Mouse (Mus musculus) thymus, adult 2 months (tissue): ENCODE measurements at regions not wholly inside any gene's neighbourhood (a gene's known extent, or its start where the extent isn't known, plus 50 kb on each side); places are given as distances from the start of the nearest gene placed in this dataset.

Experiments used
- DNase-seq: peaks from one replicate; pipeline ENCODE4 v3.0.0; 2021
- H3K27ac ChIP-seq: fragments of 200-500 bp; 2 replicates; pipeline ENCODE4 v1.5.1; 2012; ENCODE audit warnings: low read length, control low read depth; ENCODE audit not compliant: control insufficient read depth, insufficient read depth
- H3K27me3 ChIP-seq: fragments of 200-500 bp; 2 replicates; pipeline ENCODE4 v1.6.1; 2012; ENCODE audit warnings: mild to moderate bottlenecking, low read length, moderate library complexity, mixed read lengths; ENCODE audit not compliant: control insufficient read depth, insufficient read depth
- H3K36me3 ChIP-seq: fragments of 200-500 bp; 2 replicates; pipeline ENCODE4 v1.6.1; 2012; ENCODE audit warnings: mild to moderate bottlenecking, low read length, moderate library complexity; ENCODE audit not compliant: control insufficient read depth, insufficient read depth
- H3K4me1 ChIP-seq: fragments of 200-500 bp; replicated peaks from 2 replicates; pipeline ENCODE4 v1.6.1; 2012; ENCODE audit warnings: low read length; ENCODE audit not compliant: control insufficient read depth, insufficient read depth
- H3K4me3 ChIP-seq: fragments of 200-500 bp; 2 replicates; pipeline ENCODE4 v1.5.1; 2012; ENCODE audit warnings: mild to moderate bottlenecking, low read length, control low read depth, moderate library complexity; ENCODE audit not compliant: control insufficient read depth, insufficient read depth
- CTCF ChIP-seq: fragments of 200-500 bp; IDR thresholded peaks from 2 replicates; pipeline ENCODE4 v1.5.1; 2012; ENCODE audit warnings: mild to moderate bottlenecking, control low read depth, low read length, moderate library complexity, borderline replicate concordance; ENCODE audit not compliant: control insufficient read depth, poor library complexity, insufficient read depth; ENCODE audit errors: extremely low read depth
- POLR2A ChIP-seq: fragments of 200-500 bp; IDR thresholded peaks from 2 replicates; pipeline ENCODE4 v1.6.1; 2012; ENCODE audit warnings: mild to moderate bottlenecking, low read length, control low read depth, moderate library complexity; ENCODE audit not compliant: control insufficient read depth, poor library complexity, insufficient read depth; ENCODE audit errors: extremely low read depth
- WGBS: fragments of 180-500 bp; shearing (Covaris S2); methylation state at CpG from one replicate; pipeline ENCODE4 v1.1.7; 2018; 5-methylcytosine and 5-hydroxymethylcytosine counted together

DNA sequence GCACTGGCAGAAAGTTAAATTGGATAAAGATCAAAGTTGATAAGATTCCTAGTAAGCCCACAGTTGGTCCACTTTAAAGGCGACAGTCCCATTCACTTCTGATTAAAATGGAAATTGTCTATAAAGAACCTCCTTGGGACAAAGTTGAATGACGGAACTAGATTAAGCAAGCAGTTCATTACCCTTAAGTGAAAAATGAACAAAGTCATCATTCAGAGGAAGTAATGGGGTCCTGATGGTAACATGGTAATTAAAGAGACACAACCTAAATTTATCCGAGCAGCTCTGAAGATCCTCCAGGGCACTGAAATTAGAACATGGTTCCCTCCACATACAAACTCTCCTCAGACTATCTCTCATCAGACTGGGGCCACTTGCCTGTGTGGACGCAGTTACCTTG is 116.4 kb upstream of the Nabp1 start:
- no peak for DNase-seq
- peaks cover 38% of the 10 kb centered on the region for H3K4me1 ChIP-seq

GRCm38 (mm10) chr1:51593621-51594441 is 115.6 kb upstream of the Nabp1 start:
- no peak overlapping the region for H3K4me3 ChIP-seq
- TF ChIP-seq POLR2A = no peak
- H3K36me3 ChIP-seq = no peaks in the 10 kb centered on the region
- H3K27me3 ChIP-seq = no peaks in the 10 kb centered on the region
- peak; percentile 44 for DNase-seq
- 39% methylated on average over 10 of the region's 10 CpGs for WGBS
- peaks cover 39% of the 10 kb centered on the region for H3K4me1 ChIP-seq
- peak overlapping the region; percentile 85 for H3K27ac ChIP-seq

More for the DNA sequence above, 116.4 kb upstream of the Nabp1 start:
- H3K4me3 ChIP-seq = no peak overlapping the region
- 75% methylated on average over 4 of the region's 4 CpGs for WGBS
- H3K36me3 ChIP-seq = no peaks in the 10 kb centered on the region
- TF ChIP-seq CTCF (no peak), POLR2A (no peak)
- H3K27me3 ChIP-seq = no peaks in the 10 kb centered on the region
- no peak overlapping the region for H3K27ac ChIP-seq

DNA sequence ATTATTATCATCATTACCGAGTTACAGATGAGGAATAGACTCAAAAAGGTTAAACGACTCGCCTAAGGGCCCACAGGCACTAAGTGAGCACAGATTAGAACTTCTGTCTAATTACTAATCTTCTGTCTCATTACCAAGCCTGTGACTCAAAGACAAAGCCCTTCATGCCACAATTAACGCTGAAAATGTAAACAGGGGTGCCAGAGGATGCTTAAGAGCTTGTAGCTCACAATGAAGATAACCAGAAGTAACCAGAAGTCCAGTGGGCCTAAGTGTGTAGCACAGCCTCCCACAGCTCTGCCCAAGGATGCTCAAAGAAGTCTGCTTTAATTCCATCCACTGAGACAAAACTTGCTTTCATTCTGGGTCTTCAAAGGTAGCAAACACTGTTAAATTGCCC is 113.7 kb upstream of the Nabp1 start:
- DNase-seq = no peak

DNA sequence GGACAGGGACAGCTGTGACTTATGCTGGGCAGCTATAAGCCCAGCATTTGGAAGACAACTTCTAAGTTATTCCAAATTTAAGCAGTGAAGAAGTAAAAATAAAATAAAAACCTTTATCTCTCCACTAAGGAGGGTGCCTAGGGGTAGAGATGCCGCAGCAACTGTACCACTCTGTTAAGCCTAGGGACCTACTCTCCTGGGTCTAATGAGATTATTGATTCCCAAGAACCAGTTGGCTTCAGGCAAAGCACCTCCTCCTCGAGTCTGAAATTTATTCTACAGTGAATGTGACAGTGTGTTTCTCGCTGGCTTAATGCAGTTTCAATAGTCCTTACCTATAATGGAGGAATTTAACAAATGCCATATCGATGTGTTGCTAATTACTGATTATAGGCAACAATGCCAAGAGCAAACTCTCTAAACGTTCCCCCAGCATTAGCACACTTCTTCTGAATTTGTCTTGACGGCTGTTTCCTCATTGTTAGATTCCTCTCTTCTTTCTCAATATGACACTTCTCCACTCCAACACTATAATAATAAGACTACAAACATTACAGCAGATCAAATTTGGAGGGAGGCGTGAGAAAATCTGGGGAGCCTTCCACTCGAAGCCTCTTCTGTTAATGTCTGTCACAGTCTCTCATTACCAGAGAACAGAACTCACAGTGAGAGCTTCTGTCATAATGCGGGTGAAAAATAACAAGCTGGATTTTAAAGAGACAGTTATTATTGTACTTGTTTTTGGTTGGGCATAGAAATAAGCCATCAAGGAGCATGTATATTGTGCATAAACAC is 112.6 kb upstream of the Nabp1 start:
- H3K4me1 ChIP-seq = peaks cover 34% of the 10 kb centered on the region
- H3K27ac ChIP-seq = no peak overlapping the region
- no peak overlapping the region for H3K4me3 ChIP-seq
- no peak for TF ChIP-seq CTCF
- TF ChIP-seq POLR2A = no peak
- no peaks in the 10 kb centered on the region for H3K27me3 ChIP-seq
- no peaks in the 10 kb centered on the region for H3K36me3 ChIP-seq
- 92% methylated on average over 9 of the region's 9 CpGs for WGBS
- DNase-seq = no peak

More for the DNA sequence above, 113.7 kb upstream of the Nabp1 start:
- Histone ChIP-seq H3K27ac (peak overlapping the region; percentile 33), H3K4me3 (no peak overlapping the region), H3K27me3 (no peaks in the 10 kb centered on the region), H3K36me3 (no peaks in the 10 kb centered on the region), H3K4me1 (peaks cover 31% of the 10 kb centered on the region)
- TF ChIP-seq POLR2A (no peak), CTCF (no peak)
- WGBS = 62% methylated on average over 4 of the region's 4 CpGs

DNA sequence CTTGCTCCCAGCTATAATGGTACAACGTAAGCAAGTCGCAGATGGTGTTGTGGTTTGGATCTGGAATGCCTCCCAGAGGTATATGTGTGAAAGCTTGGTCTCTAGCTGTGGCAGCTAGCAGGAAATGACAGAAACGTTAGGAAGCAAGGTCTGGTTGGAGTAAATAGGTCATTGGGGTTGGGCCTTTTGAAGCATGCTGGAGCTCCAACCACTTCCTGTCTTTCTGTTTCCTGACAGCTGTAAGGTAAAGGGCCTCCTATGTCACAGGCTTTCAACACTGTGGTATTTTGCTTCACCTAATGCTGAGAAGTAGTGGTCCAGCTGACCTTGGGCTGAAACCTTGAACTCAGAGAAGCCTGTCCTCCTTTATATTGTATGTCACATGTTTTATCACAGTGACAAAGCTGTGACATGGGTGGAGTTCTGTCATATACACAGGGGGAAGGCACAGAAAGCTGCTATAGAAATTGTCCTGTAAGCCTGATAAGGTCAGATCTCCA is 106.8 kb upstream of the Nabp1 start:
- peak; percentile 78 for DNase-seq
- no peaks in the 10 kb centered on the region for H3K27me3 ChIP-seq
- H3K4me3 ChIP-seq = no peak overlapping the region
- H3K4me1 ChIP-seq = peaks cover 25% of the 10 kb centered on the region
- H3K27ac ChIP-seq = peak overlapping the region; percentile 82
- no peaks in the 10 kb centered on the region for H3K36me3 ChIP-seq
- TF ChIP-seq CTCF = no peak
- TF ChIP-seq POLR2A = no peak
- 3% methylated on average over 3 of the region's 3 CpGs for WGBS

DNA sequence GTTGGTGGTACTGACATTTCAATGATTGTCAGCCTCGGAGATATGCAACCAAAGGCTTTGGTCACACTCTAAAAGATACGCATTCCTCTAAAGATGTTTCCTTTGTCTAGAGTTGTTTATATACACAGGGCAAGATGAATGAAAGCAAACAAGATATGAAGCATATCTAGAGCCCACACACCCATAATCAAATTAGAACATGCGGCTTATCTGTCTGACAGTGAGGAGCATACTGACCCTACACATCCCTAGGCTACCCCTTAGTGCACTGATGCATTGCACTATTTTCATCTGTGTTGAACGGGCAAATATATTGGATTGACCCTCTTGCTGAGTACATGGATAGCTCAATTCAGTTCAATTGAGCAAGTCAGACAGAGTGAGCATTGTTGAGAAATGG is 105.6 kb upstream of the Nabp1 start:
- Histone ChIP-seq H3K4me3 (no peak overlapping the region), H3K36me3 (no peaks in the 10 kb centered on the region), H3K27ac (peak overlapping the region; percentile 78), H3K27me3 (no peaks in the 10 kb centered on the region), H3K4me1 (peaks cover 25% of the 10 kb centered on the region)
- WGBS = 82% methylated on average over 4 of the region's 4 CpGs
- no peak for DNase-seq
- TF ChIP-seq POLR2A (no peak), CTCF (no peak)
